Mouse (Mus musculus) E14TG2a.4 (cell line): ENCODE data around the gene Trpm6.
"Not testable (repeated sequence)": the region's sequence is repeated elsewhere in the genome, so short reads cannot be mapped to it uniquely, and the experiment has no call there.

Source experiments
- CTCF ChIP-seq: conservative IDR thresholded peaks from 2 replicates; pipeline ENCODE4 v1.5.1; 2014; ENCODE audit warnings: low read length
- NANOG ChIP-seq: IDR thresholded peaks from 2 replicates; pipeline ENCODE4 v1.6.1; 2014; ENCODE audit warnings: borderline replicate concordance, low read length, mixed read lengths
- POU5F1 ChIP-seq: IDR thresholded peaks from 2 replicates; pipeline ENCODE4 v1.6.1; 2014; ENCODE audit warnings: low read length, borderline replicate concordance

- TF ChIP-seq CTCF, POU5F1, NANOG: not testable (repeated sequence)
Observed at GRCm38 (mm10) chr19:18713357-18713756, 36.4 kb upstream of the Trpm6 start.
